In the genomic region with DNA sequence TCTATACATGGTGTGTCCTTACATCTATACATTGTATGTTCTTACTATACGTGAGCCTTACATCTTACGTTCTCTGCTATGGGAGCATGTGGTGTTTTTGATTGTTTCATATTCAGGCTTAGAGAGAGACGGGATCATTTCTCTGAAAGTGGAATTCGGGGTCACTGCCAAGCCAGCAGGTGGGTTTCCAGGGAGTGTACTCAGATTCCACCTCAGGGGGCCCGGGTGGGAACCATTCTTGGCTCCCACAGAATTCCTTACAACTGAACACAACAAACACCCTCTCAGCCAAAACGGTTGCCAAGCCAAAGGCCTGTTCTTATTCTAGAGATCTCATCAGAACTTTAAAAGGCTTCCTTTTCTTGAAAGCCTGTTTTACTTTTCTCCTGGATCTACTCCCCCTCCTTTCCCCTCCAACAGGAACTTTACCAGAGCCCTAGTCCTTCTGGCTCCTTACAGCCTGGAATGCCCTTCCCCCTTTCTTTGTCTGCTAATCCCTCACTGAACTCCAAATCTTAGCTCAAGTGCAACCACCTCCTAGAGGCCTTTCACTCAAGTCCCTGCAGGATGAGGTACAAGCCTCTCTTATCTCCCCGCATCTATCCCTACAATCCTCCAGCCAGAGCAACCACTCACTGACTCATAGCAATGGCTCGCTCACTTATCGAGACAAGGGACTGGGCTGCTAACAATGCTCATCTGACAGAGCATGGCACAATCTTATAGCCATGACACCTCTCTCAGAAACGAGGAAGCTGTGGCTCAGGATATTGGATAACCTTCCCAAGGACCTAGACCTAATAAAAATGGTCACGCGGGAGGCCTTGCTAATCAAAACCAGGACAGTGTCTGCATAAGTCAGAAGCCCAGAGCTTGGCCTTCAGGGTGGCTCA, we compare ENCODE assay signal across 9 mouse cellular contexts. TPM values are rescaled to one million over a fixed set of nuclear protein-coding genes. Genes with fewer than 3 reads are reported as not detected.
A peak's percentile ranks its signal among the peaks of the same experiment; 100 is the strongest.
DNase-seq lines count a peak whose midpoint lies in the region; ATAC-seq lines count a peak whose summit lies in the region.
"Had no signal": no experiment of that assay in that cellular context is flagged by ENCODE, and none has a peak within 500 bp of the region (broad histone marks: within the 10 kb centered on the region; RNA-seq: fewer than 3 reads in every experiment).

No protein-coding gene starts in this region.

- no peak for DNase-seq in kidney, adult 18-20 months
- DNase-seq in adrenal gland, postnatal 14 days: peak; percentile 65
- peak; percentile 37 for DNase-seq in forebrain, embryonic 14.5 days (ENCODE audit: low spot score)
- DNase-seq in midbrain, embryonic 10.5 days (ENCODE audit: low spot score): peak; percentile 37
- DNase-seq in adipocyte (ENCODE audit: low spot score): no peak
- DNase-seq in heart, postnatal 14 days: no peak
- DNase-seq in gastrocnemius, postnatal 4 days (ENCODE audit: low spot score in 2 of 2): no peak

- H3K27me3 ChIP-seq in kidney, embryonic 16.5 days (ENCODE audit: insufficient read depth, low read length): no peaks in the 10 kb centered on the region
- H3K27me3 ChIP-seq in forebrain, embryonic 14.5 days (replicated peaks; ENCODE audit: control insufficient read depth, insufficient read depth, low read length): no peaks in the 10 kb centered on the region
- H3K27me3 ChIP-seq in midbrain, embryonic 10.5 days (ENCODE audit: low read depth, poor library complexity, severe bottlenecking): no peaks in the 10 kb centered on the region
- H3K27me3 ChIP-seq: heart, embryonic 13.5 days had no signal

- H3K27ac ChIP-seq in kidney, embryonic 16.5 days (ENCODE audit: low read length): peak overlapping the region; percentile 48
- H3K27ac ChIP-seq in forebrain, embryonic 14.5 days (ENCODE audit: low read depth, low read length): no peak overlapping the region; the same call in 1 of the 2 replicates
- peak overlapping the region; percentile 74 for H3K27ac ChIP-seq in midbrain, embryonic 10.5 days (replicated peaks)
- H3K27ac ChIP-seq: heart, embryonic 13.5 days had no signal

- H3K4me2 ChIP-seq in kidney, embryonic 16.5 days (replicated peaks; ENCODE audit: low read depth, low read length): no peak overlapping the region
- no peak overlapping the region for H3K4me2 ChIP-seq in forebrain, embryonic 14.5 days (ENCODE audit: low read length)
- H3K4me2 ChIP-seq: heart, embryonic 13.5 days had no signal

- no peak for ATAC-seq in kidney, embryonic 16.5 days (ENCODE audit: low FRiP score, low TSS enrichment)
- ATAC-seq in forebrain, embryonic 14.5 days: no peak

- H3K4me1 ChIP-seq in kidney, embryonic 16.5 days (ENCODE audit: insufficient read depth, low read length): peaks cover 12% of the 10 kb centered on the region
- no peaks in the 10 kb centered on the region for H3K4me1 ChIP-seq in forebrain, embryonic 14.5 days (ENCODE audit: control insufficient read depth, insufficient read depth, low read length)
- H3K4me1 ChIP-seq in midbrain, embryonic 10.5 days: peaks cover 11% of the 10 kb centered on the region

- WGBS in kidney, embryonic 16.5 days: 55% methylated on average over 12 of the region's 12 CpGs
- 39% methylated on average over 12 of the region's 12 CpGs for WGBS in forebrain, embryonic 14.5 days
- WGBS in midbrain, embryonic 10.5 days: 52% methylated on average over 12 of the region's 12 CpGs

- no peaks in the 10 kb centered on the region for H3K36me3 ChIP-seq in kidney, embryonic 16.5 days (ENCODE audit: insufficient read depth, low read length)
- no peaks in the 10 kb centered on the region for H3K36me3 ChIP-seq in forebrain, embryonic 14.5 days (ENCODE audit: control insufficient read depth, insufficient read depth, low read length)
- no peaks in the 10 kb centered on the region for H3K36me3 ChIP-seq in midbrain, embryonic 10.5 days
- H3K36me3 ChIP-seq: heart, embryonic 13.5 days had no signal

- intact Hi-C loops in heart, postnatal 14 days (cut with DNase I): no loop called here

- no peaks in the 10 kb centered on the region for H3K9me3 ChIP-seq in kidney, embryonic 16.5 days (ENCODE audit: low read length)
- H3K9me3 ChIP-seq in forebrain, embryonic 14.5 days (replicated peaks; ENCODE audit: control insufficient read depth, low read length): no peaks in the 10 kb centered on the region
- no peaks in the 10 kb centered on the region for H3K9me3 ChIP-seq in midbrain, embryonic 10.5 days (replicated peaks)
- H3K9me3 ChIP-seq: heart, embryonic 13.5 days had no signal

- no peak overlapping the region for H3K4me3 ChIP-seq in kidney, embryonic 16.5 days (ENCODE audit: low read length)
- H3K4me3 ChIP-seq in forebrain, embryonic 14.5 days (ENCODE audit: low read depth, low read length): no peak overlapping the region
- no peak overlapping the region for H3K4me3 ChIP-seq in midbrain, embryonic 10.5 days
- H3K4me3 ChIP-seq: heart, embryonic 13.5 days had no signal

- H3K9ac ChIP-seq in kidney, embryonic 16.5 days (replicated peaks; ENCODE audit: low read length): 0 out of 2 replicates have a peak overlapping the region, but pooled peaks have one; percentile 8
- H3K9ac ChIP-seq in forebrain, embryonic 14.5 days (ENCODE audit: low read length): no peak overlapping the region
- H3K9ac ChIP-seq: heart, embryonic 13.5 days had no signal

RNA-seq across cellular contexts. Expression of gene Gtf2h2, which starts 24.1 kb away (rescaled TPM):
- 76.1 and 85.4 TPM in 2 replicates for polyA plus RNA-seq in kidney, embryonic 16.5 days (2015; fragmentation: Nextera tagmentation; extraction: Ambion mirVana)
- total RNA-seq in adrenal gland, postnatal 14 days (2021): 29.1 and 31.8 TPM in 2 replicates
- 63.0 and 64.8 TPM in 2 replicates for polyA plus RNA-seq in forebrain, embryonic 14.5 days (2014; fragmentation: Nextera tagmentation; extraction: Ambion mirVana)
- 90.4 and 90.5 TPM in 2 replicates for polyA plus RNA-seq in midbrain, embryonic 10.5 days (2016; fragmentation: Nextera tagmentation; extraction: Ambion mirVana)
- 10 to 100 TPM; 21.1 to 25.1 TPM for total RNA-seq in heart, postnatal 14 days (2021)
- total RNA-seq in gastrocnemius, postnatal 4 days (2021): 10 to 100 TPM; 26.4 to 27.9 TPM

RNA-seq across cellular contexts. Expression of gene Ocln, which starts 36.1 kb away (rescaled TPM):
- 34.3 and 34.4 TPM in 2 replicates for polyA plus RNA-seq in kidney, embryonic 16.5 days (2015; fragmentation: Nextera tagmentation; extraction: Ambion mirVana)
- total RNA-seq in adrenal gland, postnatal 14 days (2021): 4.4 and 6.7 TPM in 2 replicates
- 5.6 and 10.5 TPM in 2 replicates for polyA plus RNA-seq in forebrain, embryonic 14.5 days (2014; fragmentation: Nextera tagmentation; extraction: Ambion mirVana)
- polyA plus RNA-seq in midbrain, embryonic 10.5 days (2016; fragmentation: Nextera tagmentation; extraction: Ambion mirVana): 1.2 and 1.5 TPM in 2 replicates
- total RNA-seq in heart, postnatal 14 days (2021): 1 to 10 TPM in 1 of 2 experiments, under 1 TPM in 1; 0.51 to 1.1 TPM
- total RNA-seq in gastrocnemius, postnatal 4 days (2021): under 1 TPM; 0.29 to 0.54 TPM

Comparison
In these comparisons a context has a peak if more than half of its experiments do, and no peak if none do; other contexts are left out.
1. DNase-seq: peak in adrenal gland, postnatal 14 days (single experiment), forebrain, embryonic 14.5 days (single experiment) and midbrain, embryonic 10.5 days (single experiment); none in kidney, adult 18-20 months (single experiment), adipocyte (single experiment), heart, postnatal 14 days (0 of 2) and gastrocnemius, postnatal 4 days (0 of 2).